Mouse (Mus musculus): ENCODE results near the gene Alas2. TPM values are rescaled to one million over a fixed set of nuclear protein-coding genes. Genes with fewer than 3 reads are reported as not detected.

The Alas2 gene
- 897 and 1,006 TPM in 2 replicates for polyA plus RNA-seq (2012; rRNA removed)
- 977 and 1,008 TPM in 2 replicates for polyA plus RNA-seq (2014; fragmentation: Nextera tagmentation; extraction: Ambion mirVana)

GRCm38 (mm10) chrX:150547239-150547638 lies at the start of gene Alas2:
TSS of gene Alas2 (plus strand) at chrX:150547375.
- peaks cover 22% of the 10 kb centered on the region for H3K36me3 ChIP-seq (replicated peaks; ENCODE audit: control insufficient read depth, insufficient read depth, low read depth)
- DNase-seq (ENCODE audit: low read depth in 3 of 3, low spot score in 3 of 3), result peak; percentile 37 to 49 (median 44)
- peak within 1 kb of the TSS; percentile 75 to 94 for H3K4me3 ChIP-seq (ENCODE audit: insufficient read depth in 1 of 2, low read depth in 2 of 2, low read length in 2 of 2)
- H3K27me3 ChIP-seq (ENCODE audit: control insufficient read depth, insufficient read depth, low read length), result no peaks in the 10 kb centered on the region
- peak within 1 kb of the TSS; percentile 97 for H3K27ac ChIP-seq
- peak; percentile 60 for ATAC-seq (ENCODE audit: insufficient read depth)
- TF ChIP-seq CTCF (IDR thresholded peaks at IDR 0.05; ENCODE audit: low read depth), result no peak
- TF ChIP-seq EP300 (IDR thresholded peaks at IDR 0.05; ENCODE audit: low read depth), result no peak
- H3K9ac ChIP-seq (replicated peaks), result peak within 1 kb of the TSS; percentile 96
- no peaks in the 10 kb centered on the region for H3K9me3 ChIP-seq (ENCODE audit: control insufficient read depth, low read length)
- H3K4me1 ChIP-seq (replicated peaks; ENCODE audit: control insufficient read depth in 2 of 2, insufficient read depth in 2 of 2, low read length in 1 of 2), result peaks cover 8 to 22% of the 10 kb centered on the region in 2 experiments
- peak within 1 kb of the TSS; percentile 71 for H3K4me2 ChIP-seq (ENCODE audit: low read depth)
- 25% methylated on average over 5 of the region's 5 CpGs for WGBS (ENCODE audit: insufficient replicate concordance)

- TF ChIP-seq EP300 (IDR thresholded peaks at IDR 0.05; ENCODE audit: low read depth), result no peak
- TF ChIP-seq CTCF (IDR thresholded peaks at IDR 0.05; ENCODE audit: low read depth), result no peak
- Histone ChIP-seq H3K27ac (no peak overlapping the region), H3K36me3 (replicated peaks; ENCODE audit: control insufficient read depth, insufficient read depth, low read depth) (no peaks in the 10 kb centered on the region), H3K4me1 (replicated peaks; ENCODE audit: control insufficient read depth in 2 of 2, insufficient read depth in 2 of 2, low read length in 1 of 2) (peaks cover 4 to 15% of the 10 kb centered on the region in 2 experiments), H3K27me3 (ENCODE audit: control insufficient read depth, insufficient read depth, low read length) (no peaks in the 10 kb centered on the region), H3K4me3 (ENCODE audit: insufficient read depth in 1 of 2, low read depth in 2 of 2, low read length in 2 of 2) (no peak overlapping the region), H3K9me3 (ENCODE audit: control insufficient read depth, low read length) (no peaks in the 10 kb centered on the region), H3K4me2 (ENCODE audit: low read depth) (no peak overlapping the region), H3K9ac (replicated peaks) (no peak overlapping the region)
- WGBS (ENCODE audit: insufficient replicate concordance), result 66% methylated on average over 6 of the region's 6 CpGs
- ATAC-seq (ENCODE audit: insufficient read depth) (no peak), DNase-seq (ENCODE audit: low read depth in 3 of 3, low spot score in 3 of 3) (no peak)
Observed at GRCm38 (mm10) chrX:150508696-150509095, 38.5 kb upstream of the Alas2 start.

- WGBS (ENCODE audit: insufficient replicate concordance), result 29% methylated on average over 4 of the region's 4 CpGs
- no peak overlapping the region for H3K9ac ChIP-seq (replicated peaks)
- peak; percentile 57; the same call in 1 of the 2 replicates for ATAC-seq (ENCODE audit: insufficient read depth)
- H3K4me1 ChIP-seq (replicated peaks; ENCODE audit: control insufficient read depth in 2 of 2, insufficient read depth in 2 of 2, low read length in 1 of 2), result peaks cover 8 to 21% of the 10 kb centered on the region in 2 experiments
- H3K4me3 ChIP-seq (ENCODE audit: insufficient read depth in 1 of 2, low read depth in 2 of 2, low read length in 2 of 2), result no peak overlapping the region
- H3K27me3 ChIP-seq (ENCODE audit: control insufficient read depth, insufficient read depth, low read length), result no peaks in the 10 kb centered on the region
- DNase-seq (ENCODE audit: low read depth in 3 of 3, low spot score in 3 of 3), result peak; percentile 53 to 60 (median 58)
- H3K4me2 ChIP-seq (ENCODE audit: low read depth), result no peak overlapping the region
- H3K9me3 ChIP-seq (ENCODE audit: control insufficient read depth, low read length), result no peaks in the 10 kb centered on the region
- TF ChIP-seq CTCF (IDR thresholded peaks at IDR 0.05; ENCODE audit: low read depth), result peak; percentile 65
- no peak for TF ChIP-seq EP300 (IDR thresholded peaks at IDR 0.05; ENCODE audit: low read depth)
- no peak overlapping the region for H3K27ac ChIP-seq
- no peaks in the 10 kb centered on the region for H3K36me3 ChIP-seq (replicated peaks; ENCODE audit: control insufficient read depth, insufficient read depth, low read depth)
Observed at GRCm38 (mm10) chrX:150510631-150511030, 36.5 kb upstream of the Alas2 start.

- WGBS (ENCODE audit: insufficient replicate concordance), result 64% methylated on average over 6 of the region's 6 CpGs
- no peak overlapping the region for H3K9ac ChIP-seq (replicated peaks)
- no peaks in the 10 kb centered on the region for H3K27me3 ChIP-seq (ENCODE audit: control insufficient read depth, insufficient read depth, low read length)
- peaks cover 12 to 26% of the 10 kb centered on the region in 2 experiments for H3K4me1 ChIP-seq (replicated peaks; ENCODE audit: control insufficient read depth in 2 of 2, insufficient read depth in 2 of 2, low read length in 1 of 2)
- TF ChIP-seq CTCF (IDR thresholded peaks at IDR 0.05; ENCODE audit: low read depth) (no peak), EP300 (IDR thresholded peaks at IDR 0.05; ENCODE audit: low read depth) (no peak)
- H3K27ac ChIP-seq, result no peak overlapping the region; the same call in 1 of the 2 replicates
- H3K9me3 ChIP-seq (ENCODE audit: control insufficient read depth, low read length), result no peaks in the 10 kb centered on the region
- H3K36me3 ChIP-seq (replicated peaks; ENCODE audit: control insufficient read depth, insufficient read depth, low read depth), result no peaks in the 10 kb centered on the region
- H3K4me3 ChIP-seq (ENCODE audit: insufficient read depth in 1 of 2, low read depth in 2 of 2, low read length in 2 of 2), result no peak overlapping the region
- DNase-seq (ENCODE audit: low read depth in 3 of 3, low spot score in 3 of 3) (no peak), ATAC-seq (ENCODE audit: insufficient read depth) (no peak)
- no peak overlapping the region for H3K4me2 ChIP-seq (ENCODE audit: low read depth)
Observed at GRCm38 (mm10) chrX:150511274-150511673, 35.9 kb upstream of the Alas2 start.

- no peak for TF ChIP-seq EP300 (IDR thresholded peaks at IDR 0.05; ENCODE audit: low read depth)
- TF ChIP-seq CTCF (IDR thresholded peaks at IDR 0.05; ENCODE audit: low read depth), result no peak
- Histone ChIP-seq H3K4me2 (ENCODE audit: low read depth) (no peak overlapping the region), H3K27ac (no peak overlapping the region), H3K4me3 (ENCODE audit: insufficient read depth in 1 of 2, low read depth in 2 of 2, low read length in 2 of 2) (no peak overlapping the region), H3K27me3 (ENCODE audit: control insufficient read depth, insufficient read depth, low read length) (no peaks in the 10 kb centered on the region), H3K9me3 (ENCODE audit: control insufficient read depth, low read length) (no peaks in the 10 kb centered on the region), H3K9ac (replicated peaks) (no peak overlapping the region), H3K36me3 (replicated peaks; ENCODE audit: control insufficient read depth, insufficient read depth, low read depth) (no peaks in the 10 kb centered on the region), H3K4me1 (replicated peaks; ENCODE audit: control insufficient read depth in 2 of 2, insufficient read depth in 2 of 2, low read length in 1 of 2) (peaks cover 21 to 32% of the 10 kb centered on the region in 2 experiments)
- DNase-seq (ENCODE audit: low read depth in 3 of 3, low spot score in 3 of 3) (no peak), ATAC-seq (ENCODE audit: insufficient read depth) (no peak)
- WGBS (ENCODE audit: insufficient replicate concordance), result 69% methylated on average over 1 of the region's 1 CpGs
Observed at GRCm38 (mm10) chrX:150514127-150514526, 33.0 kb upstream of the Alas2 start.

Measured in liver, embryonic 14.5 days (tissue).